Mouse (Mus musculus): Measurements from ENCODE around the gene 1500011B03Rik.

The 1500011B03Rik gene

DNA sequence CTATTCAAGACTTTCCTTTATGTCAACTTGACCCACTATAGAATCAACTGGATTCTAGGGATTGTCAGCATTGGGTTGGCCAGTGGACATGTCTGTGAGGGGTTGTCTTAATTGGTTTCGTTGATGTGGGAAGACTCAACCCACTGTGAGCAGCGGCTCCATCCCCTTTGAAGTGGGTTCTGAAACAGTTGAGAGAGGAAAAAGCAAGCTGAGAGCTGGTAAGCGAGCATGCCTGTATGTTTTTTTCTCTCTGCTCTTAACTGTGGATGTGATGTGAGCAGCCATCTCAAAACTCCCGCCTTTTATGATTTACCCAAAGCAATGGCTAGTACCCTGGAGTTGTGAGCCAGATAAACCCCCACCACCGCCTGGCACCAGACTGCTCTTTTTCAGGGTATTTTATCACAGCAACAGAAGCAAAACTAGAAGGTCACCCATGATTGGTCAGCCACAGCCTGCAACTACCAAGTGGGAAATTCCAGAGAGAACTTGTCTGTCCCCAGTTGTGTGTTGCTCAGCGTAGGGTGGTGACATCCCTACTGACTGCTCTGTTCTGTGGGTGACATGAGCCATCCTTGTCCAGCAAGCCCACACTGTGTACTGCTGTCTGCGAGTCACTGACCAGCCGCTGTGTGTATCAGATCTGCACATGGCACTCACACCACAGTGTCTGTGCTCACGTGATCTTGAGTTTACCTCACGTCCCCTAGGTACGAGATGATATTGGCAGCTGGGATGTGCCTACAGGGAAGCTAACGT lies 39.7 kb downstream of the 1500011B03Rik start:
- DNase-seq (ENCODE audit: low read depth, low spot score), result no peak

DNA sequence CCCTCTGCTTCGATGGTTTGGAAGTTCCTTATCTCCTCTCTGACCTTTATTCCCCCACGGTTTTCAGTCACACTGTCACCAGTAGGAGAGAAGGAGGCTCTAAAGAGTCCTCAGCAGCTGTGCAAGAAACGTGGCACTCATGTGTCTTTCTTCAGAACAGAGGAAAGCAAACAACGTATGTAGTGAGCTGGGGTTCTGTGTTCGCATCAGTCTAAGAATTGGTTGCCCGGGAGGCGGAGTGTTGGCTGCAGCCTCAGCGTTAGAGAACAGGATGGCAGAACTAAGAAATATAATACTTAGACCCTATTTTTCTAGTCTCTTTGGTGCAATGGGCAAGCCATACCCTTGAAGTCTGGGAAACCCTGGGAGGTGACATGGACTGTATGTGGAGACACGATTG lies 40.3 kb downstream of the 1500011B03Rik start:
- DNase-seq (ENCODE audit: low read depth, low spot score), result no peak

DNA sequence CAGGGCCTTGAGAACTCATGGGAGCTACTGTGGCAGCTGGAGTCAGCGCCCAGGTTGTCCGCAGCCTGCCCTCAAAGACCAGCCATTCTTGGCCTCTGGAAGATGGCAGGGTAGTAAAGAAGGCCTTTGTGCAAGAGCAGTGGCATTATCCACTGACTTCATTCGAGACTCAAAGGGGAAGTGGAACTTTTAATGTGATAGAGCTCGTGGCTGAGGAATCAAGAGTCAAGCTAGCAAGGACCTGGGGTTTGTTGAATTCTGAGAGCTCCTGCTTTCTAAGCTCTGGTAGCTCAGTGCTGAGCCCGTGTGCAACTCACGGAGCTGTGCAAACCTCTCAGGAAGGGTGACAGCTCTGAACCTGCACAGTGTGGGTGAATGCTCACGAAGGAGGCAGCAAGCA lies 42.4 kb downstream of the 1500011B03Rik start:
- DNase-seq (ENCODE audit: low read depth, low spot score), result no peak

DNA sequence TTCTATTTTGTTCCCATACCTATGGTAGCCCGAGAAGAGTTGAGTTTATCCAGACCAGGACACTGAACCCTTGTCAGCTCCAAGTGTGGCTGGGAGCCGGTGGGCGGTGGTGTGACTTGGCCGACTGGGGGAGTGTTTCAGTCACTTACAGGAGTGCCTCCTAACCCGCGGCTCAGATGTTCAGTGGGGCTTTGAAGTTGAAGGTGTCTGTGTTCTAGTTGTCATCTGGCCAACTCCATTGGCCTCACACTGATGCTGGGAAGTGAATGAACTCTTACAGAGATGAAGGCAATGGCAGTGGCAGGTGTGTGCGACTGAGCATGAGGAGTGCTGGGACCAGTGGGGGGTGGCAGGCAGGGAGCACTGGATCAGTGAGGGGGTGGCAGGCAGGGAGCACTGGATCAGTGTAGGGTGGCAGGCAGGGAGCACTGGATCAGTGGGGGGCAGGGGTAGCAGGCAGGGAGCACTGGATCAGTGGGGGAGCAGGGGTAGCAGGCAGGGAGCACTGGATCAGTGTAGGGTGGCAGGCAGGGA lies 43.2 kb downstream of the 1500011B03Rik start:
- DNase-seq (ENCODE audit: low read depth, low spot score), result no peak

DNA sequence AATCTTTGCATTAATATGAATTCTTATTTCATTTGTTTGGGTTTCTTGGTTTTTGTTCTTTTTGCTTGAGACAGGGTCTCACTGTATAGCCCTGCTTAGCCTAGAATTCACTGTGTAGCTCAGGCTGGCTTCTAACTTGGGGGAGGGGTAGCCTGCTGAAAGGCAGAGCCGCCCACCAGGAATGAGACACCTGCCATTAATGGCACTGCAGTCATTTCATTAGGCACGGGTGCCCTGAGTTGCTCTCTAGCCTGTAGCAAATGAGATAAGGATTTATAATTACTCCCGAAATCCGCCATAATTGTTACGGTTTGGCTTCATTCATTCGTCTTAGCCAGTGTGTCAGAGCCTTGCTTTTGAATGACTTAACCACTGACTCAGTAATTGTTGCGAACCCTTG lies 47.1 kb downstream of the 1500011B03Rik start:
- DNase-seq (ENCODE audit: low read depth, low spot score), result no peak

DNA sequence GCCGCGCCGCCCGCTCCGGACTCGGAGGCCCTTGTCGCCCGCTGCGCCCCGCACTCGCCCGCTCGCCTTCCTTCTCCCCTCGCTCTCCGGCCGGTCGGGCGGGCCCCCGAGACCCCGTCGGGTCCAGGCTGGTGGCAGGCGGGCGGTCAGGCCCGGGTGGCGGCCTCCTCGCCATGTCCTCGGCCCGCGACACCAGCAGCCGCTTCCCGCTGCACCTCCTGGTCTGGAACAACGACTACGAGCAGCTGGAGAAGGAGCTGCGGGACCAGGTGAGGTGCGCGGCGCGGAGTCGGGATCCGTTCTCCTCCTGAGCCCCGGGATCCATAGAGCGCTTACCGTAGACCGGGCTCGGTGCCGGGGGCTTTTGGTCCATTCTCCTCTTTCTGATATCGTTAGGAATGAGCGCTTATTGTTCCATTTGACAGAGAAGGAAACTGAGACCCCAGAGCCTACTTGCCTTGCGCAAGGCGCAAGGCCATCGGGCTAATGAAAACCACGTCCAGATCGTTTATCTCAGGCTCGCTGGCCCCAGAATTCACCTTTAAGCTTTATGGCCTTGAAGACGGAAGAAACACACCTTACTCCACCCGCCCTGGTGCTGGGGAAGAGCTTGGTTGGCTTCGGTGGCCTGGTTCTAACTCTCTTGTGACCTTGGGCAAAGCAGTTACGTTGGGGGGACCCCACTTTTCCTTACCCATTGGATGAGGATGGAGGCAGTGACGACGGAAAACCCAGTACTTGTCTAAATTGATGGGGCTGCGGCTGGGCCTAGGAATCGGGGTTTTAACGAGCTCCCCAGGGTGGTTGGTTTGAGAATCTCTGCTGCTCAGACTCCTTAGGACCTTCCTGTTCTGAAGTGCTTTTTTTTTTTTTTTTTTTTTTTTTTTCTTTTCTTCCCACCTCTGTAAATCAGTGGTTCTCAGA lies 48.0 kb downstream of the 1500011B03Rik start, which contains the start of gene Git2:
Gene Git2, minus strand, starts transcription at position 462 of the 924 bp plus-strand sequence.
- no peak for DNase-seq (ENCODE audit: low read depth, low spot score)

DNA sequence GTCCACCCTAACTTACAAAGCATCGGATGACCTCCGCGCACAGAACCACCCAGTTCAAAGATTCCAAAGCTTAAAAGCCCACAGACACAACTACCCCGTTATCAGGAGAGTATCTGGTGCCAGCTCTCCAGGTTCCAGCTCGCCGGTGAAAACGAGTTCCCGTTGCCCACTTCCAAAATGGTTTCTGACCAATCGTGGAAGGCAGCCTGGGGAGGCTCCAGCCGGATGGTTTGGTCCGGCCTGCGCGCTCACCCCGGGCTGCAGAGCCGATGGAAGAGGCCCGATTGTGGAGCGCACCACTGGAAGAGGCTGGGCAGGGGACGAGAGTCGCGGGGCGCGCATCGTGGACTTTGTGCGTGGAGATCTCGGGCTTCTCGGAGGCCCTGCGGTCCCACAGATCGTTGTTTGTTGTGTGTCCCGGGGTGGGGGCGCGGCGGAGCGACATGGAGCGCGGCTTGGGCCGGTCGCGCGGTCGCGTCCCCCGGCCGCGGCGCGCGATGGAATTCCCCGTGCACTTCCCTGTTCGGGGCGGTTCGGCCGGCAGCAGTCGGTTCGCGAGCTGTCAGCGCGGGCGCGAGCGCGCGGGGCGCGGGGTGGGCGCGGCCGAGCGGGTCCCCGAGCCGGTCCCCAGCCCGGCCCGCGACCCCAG lies 48.7 kb downstream of the 1500011B03Rik start, which contains the start of gene Ankrd13a:
Gene Ankrd13a, plus strand, starts transcription at position 275 of the 649 bp plus-strand sequence.
- DNase-seq (ENCODE audit: low read depth, low spot score), result peak; percentile 78

DNA sequence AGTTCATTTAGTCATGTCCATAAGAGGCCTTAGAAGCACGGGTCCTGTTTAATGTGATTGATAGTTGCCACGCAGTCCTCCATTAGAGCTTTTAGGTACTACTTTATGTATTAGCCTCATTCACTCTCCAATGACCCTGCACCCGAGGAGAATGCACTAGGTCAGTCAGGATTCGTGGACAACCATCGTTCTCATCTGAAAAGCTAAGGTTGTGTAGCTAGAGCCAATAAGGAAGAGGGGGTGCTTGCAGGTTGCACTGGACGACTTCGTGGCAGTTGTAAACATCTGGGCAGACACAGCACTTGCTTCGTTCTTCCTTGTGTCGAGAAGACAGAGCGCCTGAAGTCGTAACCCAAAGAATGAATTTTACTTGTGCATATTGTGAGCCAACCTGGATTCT lies 49.5 kb downstream of the 1500011B03Rik start:
- no peak for DNase-seq (ENCODE audit: low read depth, low spot score)

DNA sequence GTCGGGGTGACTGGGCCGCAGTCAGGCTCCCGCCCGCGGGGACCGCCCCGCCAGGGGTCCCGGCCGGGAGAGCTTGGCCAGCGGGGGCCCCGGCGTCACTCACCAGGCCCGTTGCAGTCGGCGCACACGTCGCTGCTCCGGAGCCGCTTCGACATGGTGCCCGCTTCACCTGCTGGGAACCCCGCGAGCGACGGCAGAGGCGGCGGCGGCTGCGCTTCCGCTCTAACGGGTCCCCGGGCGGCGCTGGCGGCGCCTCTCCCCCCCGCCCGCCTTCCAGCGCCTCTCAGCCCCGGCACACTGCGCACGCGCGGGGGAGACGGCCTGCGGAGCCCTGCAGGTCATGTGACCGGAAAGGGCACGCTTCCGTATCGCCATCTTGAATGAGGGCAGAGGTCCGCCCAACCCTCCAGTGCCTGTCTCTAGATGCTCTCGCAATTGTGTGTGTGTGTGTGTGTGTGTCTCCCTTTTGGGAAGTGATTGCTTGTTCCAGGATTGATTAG lies 50.0 kb downstream of the 1500011B03Rik start:
- DNase-seq (ENCODE audit: low read depth, low spot score), result peak; percentile 97

DNA sequence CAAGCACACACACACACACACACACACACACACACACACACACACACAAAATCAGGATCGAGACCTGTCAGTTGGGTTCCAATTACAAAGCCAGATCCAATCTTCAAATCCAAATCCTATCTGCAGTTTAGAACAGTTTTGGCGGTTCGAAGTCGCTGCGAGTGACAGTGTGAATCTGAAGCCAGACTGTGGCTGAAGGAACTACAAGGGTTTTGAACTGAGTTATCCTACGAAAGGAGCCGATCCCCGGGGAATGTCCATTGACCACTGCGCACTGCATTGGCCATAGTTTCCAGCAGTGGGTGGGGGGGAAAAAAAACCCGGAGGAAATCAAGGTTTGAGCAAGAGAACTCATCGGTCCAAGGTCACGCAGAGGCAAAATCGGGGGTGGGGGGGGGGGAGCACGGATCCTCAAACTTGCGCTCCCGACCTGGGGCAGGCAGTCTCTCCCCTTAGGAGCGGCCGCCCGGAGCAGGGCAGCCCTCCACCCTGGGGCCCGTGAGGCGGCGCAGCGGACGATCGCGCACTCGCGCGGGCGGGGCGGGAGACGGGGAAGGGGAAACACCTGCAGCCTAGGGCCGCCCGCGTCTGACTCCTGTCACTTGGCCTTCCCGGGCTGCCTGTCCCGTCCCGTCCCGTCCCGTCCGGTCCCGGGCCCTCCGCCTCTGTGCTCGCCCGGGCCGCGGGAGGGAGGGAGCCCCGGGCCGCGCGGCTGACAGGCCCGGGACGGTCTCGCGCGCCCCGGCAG lies 50.6 kb downstream of the 1500011B03Rik start:
- no peak for DNase-seq (ENCODE audit: low read depth, low spot score)

DNA sequence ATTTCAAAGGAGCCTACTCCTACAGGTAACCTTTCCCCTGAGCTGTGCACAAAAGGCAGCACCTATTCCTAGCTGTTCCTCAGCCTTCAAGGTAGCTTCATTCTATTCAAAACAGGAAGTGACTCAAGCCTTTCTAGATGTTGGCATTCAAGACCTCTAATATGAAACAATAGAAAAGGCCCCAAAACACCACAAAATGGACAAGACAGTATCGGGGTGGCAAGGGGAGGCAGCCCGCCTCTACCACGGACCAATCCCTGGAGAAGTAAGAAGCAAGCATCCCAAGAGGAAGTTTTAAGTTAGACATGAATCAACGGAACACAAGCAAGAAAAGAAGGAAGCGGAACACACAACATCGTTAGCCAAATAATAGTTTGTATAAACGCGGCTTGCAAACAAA lies 51.5 kb downstream of the 1500011B03Rik start:
- no peak for DNase-seq (ENCODE audit: low read depth, low spot score)

DNA sequence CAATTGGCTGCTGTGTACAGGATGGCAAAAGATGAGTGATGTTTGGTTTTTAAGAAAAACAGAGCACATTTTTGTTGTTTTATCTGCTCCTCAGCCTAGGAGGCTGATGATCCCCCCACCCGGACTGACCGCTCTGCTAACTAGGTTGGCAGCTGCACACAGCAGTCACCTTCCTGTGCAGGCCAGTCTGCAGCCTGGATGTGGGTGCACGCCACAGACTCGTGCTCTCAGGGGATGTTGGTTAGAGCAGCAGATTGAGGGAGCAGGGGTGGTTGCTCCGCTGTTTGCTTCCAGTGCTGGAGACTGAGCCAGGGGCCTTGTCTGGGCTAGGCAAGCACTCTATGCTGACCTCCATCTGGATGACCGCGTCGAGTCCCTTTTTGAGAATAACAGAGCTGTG lies 53.5 kb downstream of the 1500011B03Rik start:
- no peak for DNase-seq (ENCODE audit: low read depth, low spot score)

DNA sequence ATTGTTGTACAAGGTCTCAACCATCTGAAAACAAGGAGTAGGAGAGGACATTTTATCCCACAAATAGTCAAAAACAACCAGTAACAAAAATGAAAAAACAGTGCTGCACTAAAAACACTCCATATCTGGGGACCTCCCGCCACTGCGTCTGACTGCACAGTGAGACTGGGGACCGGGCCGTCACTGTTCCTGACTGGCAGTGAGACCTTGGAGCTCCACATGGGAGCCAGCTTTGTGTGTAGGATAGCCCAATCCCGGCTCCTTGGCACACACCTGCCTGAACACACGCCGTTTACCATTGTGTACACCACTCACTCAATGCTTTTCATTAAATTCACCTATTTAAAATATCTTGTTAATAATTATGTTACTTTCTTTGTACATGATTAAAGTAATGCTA lies 56.1 kb downstream of the 1500011B03Rik start:
- DNase-seq (ENCODE audit: low read depth, low spot score), result no peak

DNA sequence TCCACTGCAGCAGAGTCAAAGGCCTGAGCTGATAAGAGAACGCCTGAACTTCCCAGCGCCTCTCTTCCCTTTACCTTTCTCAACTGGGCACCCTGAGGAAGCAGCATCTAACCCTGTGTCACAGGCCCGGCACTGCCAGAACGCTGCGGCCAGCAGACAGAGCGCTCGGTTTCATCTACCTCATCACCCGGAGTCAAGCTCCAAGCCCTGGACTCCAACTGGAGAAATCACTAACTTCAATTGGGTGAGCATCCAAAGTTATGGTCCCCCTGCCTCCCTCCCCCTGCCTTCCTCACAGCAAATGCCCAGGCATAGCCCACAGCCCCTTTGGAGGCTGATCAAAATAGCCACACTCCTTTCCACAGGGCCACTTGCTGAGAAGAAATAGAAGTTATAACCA lies 56.6 kb downstream of the 1500011B03Rik start:
- DNase-seq (ENCODE audit: low read depth, low spot score), result no peak

DNA sequence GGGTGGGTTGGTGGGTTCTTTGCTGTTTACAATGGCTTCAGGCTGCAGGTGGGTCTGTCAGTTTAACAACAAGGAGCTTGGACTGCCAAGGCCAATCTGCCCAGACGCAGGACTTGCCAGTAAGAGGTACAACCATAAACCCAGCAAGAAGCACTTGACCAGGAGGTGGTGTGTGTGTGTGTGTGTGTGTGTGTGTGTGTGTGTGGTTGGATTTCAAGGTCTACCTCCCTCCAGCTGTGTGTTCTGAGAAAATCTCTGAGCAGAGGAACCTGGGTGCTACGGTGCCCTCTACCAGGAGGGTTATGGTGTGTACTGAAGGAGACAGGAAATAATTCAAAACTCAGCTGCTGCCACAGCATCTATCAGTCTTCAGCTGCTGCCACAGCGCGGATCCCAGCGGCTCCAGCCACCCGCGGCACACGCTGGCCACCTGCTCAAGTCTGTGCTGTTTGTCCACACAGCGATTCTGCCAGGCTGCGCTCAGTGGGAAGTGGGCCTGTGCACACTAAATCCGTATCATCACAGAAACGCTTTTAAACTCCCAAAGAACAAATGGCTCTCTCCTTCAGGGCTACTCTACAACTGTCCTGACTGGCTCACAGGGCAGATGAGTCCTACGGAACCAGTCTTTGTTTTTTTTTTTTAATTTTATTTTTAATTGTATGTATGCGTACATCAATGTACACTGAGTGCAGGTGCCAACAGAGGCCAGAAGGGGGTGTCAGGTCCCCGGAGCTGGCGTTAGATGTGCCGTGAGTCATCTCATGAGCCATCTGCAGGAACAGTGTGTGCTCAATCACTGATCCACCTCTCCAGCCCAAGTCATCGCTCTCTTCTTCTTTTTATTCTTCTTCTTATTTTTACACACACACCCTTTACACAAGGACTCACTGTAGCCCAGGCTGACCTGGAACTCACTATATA lies 58.2 kb downstream of the 1500011B03Rik start:
- no peak for DNase-seq (ENCODE audit: low read depth, low spot score)

DNA sequence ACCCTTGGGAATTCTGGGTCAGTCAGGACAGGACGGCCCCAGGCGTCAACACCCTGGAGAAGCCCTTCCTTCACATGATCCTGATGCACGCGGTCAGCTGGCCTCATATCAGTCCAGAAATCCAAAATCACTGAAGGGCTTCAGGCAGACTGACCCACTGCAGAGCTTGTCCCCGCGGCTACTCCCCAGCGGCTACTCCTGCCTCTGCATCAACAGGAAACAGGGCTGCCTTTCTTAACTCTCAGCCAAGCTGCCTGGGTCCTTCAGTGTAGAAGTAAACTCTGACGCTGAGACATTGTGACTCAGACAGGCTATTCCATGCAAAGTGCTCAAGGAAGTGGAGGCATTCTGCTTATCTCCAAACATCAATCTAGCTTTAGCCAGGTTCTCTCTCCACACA lies 61.3 kb downstream of the 1500011B03Rik start:
- DNase-seq (ENCODE audit: low read depth, low spot score), result no peak

DNA sequence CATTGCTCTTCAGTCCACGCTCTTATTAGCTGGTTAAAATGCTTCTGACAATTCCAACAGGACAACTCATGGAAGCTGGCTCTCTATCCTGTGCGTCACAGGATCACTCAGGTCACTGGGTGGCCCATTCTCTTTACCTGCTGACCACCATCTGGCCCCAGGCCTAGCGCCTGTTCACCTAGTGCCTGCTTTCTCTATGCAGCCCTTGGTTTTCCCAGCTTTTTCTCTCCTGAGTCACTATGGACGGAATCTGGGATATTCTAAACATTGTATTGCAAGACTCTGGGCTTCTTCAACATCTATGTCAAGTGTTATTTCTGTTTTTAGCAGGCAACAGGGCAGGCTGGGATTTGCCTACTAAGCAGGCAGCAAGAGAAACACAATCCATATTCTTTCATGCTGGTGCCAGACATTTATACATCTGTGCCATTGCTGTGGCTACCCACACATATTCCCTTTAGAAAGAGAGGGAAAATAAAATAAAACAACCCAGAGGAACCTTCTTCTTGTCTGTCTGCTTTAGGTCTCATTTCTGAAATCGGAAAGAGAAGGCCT lies 63.7 kb downstream of the 1500011B03Rik start:
- DNase-seq (ENCODE audit: low read depth, low spot score), result no peak
